Mouse (Mus musculus) kidney, postnatal 14 days (tissue): ENCODE data around the gene Nxnl1.
A peak's percentile ranks its signal among the peaks of the same experiment; 100 is the strongest.

Experiments used
- DNase-seq: peaks from one replicate; pipeline ENCODE4 v3.0.0; 2022; ENCODE audit warnings: mixed read lengths

Gene Nxnl1

GRCm38 (mm10) chr8:71552770-71553169, 13.6 kb downstream of the Nxnl1 start:
- DNase-seq = no peak

- no peak for DNase-seq
Measured at GRCm38 (mm10) chr8:71550754-71551153, 15.6 kb downstream of the Nxnl1 start.

GRCm38 (mm10) chr8:71547590-71547989, 18.8 kb downstream of the Nxnl1 start:
- no peak for DNase-seq

GRCm38 (mm10) chr8:71545053-71545452, 21.3 kb downstream of the Nxnl1 start:
- DNase-seq = no peak

DNA sequence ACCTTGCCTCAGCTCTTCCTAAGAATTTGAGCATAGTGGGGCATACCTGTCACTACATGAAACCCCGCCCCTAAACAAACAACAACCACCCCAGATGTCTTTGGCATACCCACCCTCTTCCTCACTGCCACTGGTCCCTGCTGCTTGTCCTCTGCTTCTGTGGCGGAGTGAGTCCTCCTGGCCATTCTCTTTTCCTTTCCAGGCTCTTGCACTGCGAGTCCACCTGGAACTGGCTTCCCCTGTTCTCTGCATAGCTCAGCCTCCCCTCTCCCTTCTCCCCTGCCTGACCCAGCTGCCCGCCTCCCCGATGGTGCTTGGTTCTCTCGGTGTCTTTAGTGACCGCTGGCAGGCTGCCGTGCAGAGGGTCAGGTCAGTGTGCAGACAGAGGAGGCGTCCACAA, 22.6 kb downstream of the Nxnl1 start:
- DNase-seq = no peak

DNA sequence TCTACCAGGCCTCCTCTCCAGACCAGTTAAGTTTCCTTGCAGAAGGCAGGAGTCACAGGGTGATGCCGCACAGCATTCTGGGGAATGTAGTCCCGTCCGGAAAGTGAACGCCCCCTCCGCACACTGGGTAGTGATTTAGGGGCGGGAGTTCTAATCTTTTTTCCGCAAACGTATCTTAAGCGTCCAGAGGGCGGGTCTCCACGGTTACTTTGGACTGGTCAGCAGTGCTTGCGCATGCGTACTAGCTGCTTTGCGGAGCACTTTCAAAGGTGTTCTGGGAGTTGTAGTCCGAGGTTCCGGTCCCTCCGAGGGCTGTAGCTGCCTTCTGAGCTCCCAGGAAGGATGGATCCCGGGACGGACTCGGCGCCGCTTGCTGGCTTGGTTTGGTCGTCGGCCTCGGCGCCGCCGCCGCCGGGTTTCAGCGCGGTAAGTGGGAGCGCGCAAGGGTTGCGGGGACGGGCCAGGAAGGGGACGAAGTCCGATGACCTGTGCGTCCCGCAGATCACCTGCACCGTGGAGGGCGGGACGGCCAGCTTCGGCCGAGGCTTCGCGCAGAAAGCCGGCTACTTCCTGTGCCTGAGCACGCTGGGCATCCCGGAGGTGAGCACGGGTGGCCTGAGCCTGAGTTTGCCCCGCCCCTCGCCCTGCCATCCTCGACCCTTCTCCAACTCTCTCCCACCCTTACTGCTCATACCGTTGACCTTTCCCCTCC, 23.6 kb downstream of the Nxnl1 start, which contains the start of gene Mvb12a:
Gene Mvb12a, plus strand, starts transcription at position 291 of the 712 bp plus-strand sequence.
- peak; percentile 99 for DNase-seq

- DNase-seq = peak; percentile 93
Measured at GRCm38 (mm10) chr8:71537028-71537867, 29.2 kb downstream of the Nxnl1 start, which contains the start of gene Bst2. TSS of gene Bst2 (minus strand) at chr8:71537456.

DNA sequence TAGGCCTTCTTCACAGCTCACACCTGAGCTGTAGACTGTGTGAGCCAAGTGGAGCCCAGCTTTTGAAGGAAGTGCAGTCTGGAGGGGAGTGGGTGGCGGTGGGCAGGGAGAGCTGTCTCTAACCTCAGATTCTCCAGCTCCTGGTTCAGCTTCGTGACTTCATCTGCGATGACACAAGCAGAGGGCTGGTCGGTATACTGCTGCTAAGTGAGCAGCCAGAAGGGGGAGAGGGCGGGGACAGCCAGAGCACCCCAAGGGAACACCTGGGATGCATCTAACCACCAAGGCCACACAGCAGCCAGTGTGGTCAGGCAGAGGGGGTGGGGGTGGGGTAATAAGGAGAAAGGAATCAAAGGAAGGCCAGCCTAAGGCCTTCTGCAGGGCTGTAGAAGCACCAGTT, 30.7 kb downstream of the Nxnl1 start:
- no peak for DNase-seq

DNA sequence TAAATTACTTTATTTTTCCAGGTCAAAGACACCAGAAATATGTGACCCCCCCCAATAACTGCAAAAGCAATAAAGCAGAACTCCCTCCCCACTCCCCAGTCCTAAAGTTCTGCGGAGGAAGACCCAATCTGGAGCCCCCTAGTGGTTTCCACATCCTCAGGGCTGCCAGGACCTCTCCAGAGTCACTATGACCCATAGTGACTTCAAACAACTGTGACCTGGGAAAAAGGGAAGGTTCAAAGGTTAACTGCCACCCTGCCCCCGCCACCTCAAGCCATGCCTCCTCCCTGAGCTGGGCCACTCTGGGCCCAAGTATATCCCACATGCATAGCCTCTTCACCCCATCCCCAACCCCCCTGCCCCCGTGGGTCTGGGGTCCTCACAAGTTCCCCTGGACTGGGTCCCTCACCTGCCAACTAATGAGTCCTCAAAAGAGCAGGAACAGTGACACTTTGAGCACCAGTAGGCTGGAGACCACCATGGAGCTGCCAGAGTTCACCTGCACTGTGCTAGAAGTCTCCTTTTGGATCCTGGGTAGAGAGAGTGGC, 32.1 kb downstream of the Nxnl1 start:
- no peak for DNase-seq

GRCm38 (mm10) chr8:71530735-71531467, 35.5 kb downstream of the Nxnl1 start:
- DNase-seq = peak; percentile 56

- peak; percentile 62 for DNase-seq
Measured at GRCm38 (mm10) chr8:71528362-71529073, 37.9 kb downstream of the Nxnl1 start.

- DNase-seq = no peak
Measured at GRCm38 (mm10) chr8:71527162-71527870, 39.1 kb downstream of the Nxnl1 start.

DNA sequence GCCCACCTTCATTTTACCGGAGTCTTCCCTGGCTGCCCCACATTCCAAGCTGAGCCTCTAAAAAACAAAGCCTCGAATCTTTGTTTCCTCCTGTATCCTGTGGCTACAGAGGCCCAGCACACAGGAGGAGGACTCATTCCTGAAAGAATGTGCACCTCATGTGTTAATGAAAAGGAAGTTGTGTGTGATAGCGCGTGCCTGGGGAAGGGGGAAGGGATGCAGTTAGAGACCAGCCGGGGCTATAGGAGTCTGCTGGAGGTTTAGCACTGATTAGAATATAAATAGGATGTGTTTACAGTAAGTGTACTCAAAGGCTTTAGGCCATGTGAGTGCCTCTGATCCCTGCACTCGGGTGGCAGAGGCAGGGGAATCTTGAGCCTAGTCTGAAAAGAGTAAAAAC, 40.1 kb downstream of the Nxnl1 start:
- no peak for DNase-seq

- no peak for DNase-seq
Measured at GRCm38 (mm10) chr8:71525226-71526050, 41.0 kb downstream of the Nxnl1 start, which contains the start of gene Ccdc194. TSS of gene Ccdc194 (minus strand) at chr8:71525711.

GRCm38 (mm10) chr8:71521634-71522033, 44.8 kb downstream of the Nxnl1 start:
- peak; percentile 96 for DNase-seq

GRCm38 (mm10) chr8:71519037-71519825, 47.2 kb downstream of the Nxnl1 start:
- peak; percentile 81 for DNase-seq

- DNase-seq = peak; percentile 65
Measured at GRCm38 (mm10) chr8:71516786-71517185, 49.6 kb downstream of the Nxnl1 start.

DNA sequence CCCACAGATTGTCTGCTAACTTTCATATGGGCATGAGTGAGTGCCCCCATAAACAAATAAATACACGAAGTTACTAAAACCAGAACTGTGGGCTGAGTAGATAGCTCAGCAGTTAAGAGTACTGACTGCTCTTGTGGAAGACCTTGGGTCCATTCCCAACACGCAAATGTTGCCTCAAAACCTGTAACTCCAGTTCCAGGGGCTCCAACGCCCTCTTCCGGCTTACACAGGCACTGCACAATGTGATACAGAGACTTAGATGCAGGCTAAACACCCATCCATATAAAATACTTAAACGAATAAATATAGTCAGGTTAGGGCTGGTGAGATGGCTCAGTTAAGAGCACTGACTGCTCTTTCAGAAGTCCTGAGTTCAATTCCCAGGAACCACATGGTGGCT, 51.4 kb downstream of the Nxnl1 start:
- no peak for DNase-seq

DNA sequence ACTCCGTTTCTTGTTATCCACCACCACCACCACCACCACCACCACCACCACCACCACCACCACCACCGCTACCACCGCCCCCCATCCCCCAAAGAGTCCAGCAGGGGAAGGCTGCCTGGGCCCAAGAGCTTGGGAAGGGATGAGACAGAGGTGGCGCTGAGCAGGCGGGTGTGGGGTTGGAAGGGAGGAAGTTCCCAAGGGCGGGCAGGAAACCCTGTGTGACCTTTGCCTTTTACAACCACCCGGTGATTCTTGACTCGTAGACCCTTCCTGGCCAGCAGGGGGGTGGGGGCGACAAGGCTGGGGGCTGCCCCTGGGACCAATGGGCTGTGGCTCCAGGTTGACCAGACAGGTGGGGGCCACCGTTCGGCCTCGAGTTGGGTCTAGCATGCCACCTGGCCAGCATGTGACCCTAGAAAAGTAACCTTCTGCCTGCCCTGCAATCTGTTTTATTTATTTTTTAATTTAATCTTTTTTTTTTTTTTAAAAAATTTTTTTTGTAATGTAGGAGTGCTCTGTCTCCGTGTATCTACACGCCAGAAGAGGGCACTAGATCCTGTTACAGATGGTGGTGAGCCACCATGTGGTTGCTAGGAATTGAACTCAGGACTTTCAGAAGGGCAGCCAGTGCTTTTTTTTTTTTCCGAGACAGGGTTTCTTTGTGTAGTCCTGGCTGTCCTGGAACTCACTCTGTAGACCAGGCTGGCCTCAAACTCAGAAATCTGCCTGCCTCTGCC, 53.2 kb downstream of the Nxnl1 start:
- DNase-seq = peak; percentile 63
